Mouse (Mus musculus) midbrain, embryonic 13.5 days (tissue): ENCODE measurements around the gene Pgrmc1. TPM values are rescaled to one million over a fixed set of nuclear protein-coding genes. Genes with fewer than 3 reads are reported as not detected.
"Not testable (repeated sequence)": the region's sequence is repeated elsewhere in the genome, so short reads cannot be mapped to it uniquely, and the experiment has no call there.

Experiments
- ATAC-seq: fragments of 200-750 bp; cut with Nextera tagmentation; 2 replicates; pipeline ENCODE4 v1.8.0; 2017; ENCODE audit warnings: mild to moderate bottlenecking, moderate TSS enrichment, moderate library complexity
- H3K27ac ChIP-seq: fragments of 300-500 bp; sonication (generic); 2 replicates; pipeline ENCODE4 v1.5.1; 2015; ENCODE audit warnings: inconsistent platforms, mild to moderate bottlenecking, moderate library complexity
- H3K27me3 ChIP-seq: fragments of 300-500 bp; sonication (generic); 2 replicates; pipeline ENCODE4 v1.6.1; 2015; ENCODE audit warnings: mild to moderate bottlenecking, inconsistent platforms
- H3K36me3 ChIP-seq: fragments of 300-500 bp; sonication (generic); 2 replicates; pipeline ENCODE4 v1.6.1; 2015; ENCODE audit warnings: mild to moderate bottlenecking, inconsistent platforms
- H3K4me1 ChIP-seq: fragments of 300-500 bp; sonication (generic); replicated peaks from 2 replicates; pipeline ENCODE4 v1.6.1; 2015; ENCODE audit warnings: inconsistent platforms
- H3K4me2 ChIP-seq: fragments of 300-500 bp; sonication (generic); replicated peaks from 2 replicates; pipeline ENCODE4 v1.6.1; 2015; ENCODE audit warnings: moderate library complexity, mild to moderate bottlenecking, inconsistent platforms
- H3K4me3 ChIP-seq: fragments of 300-500 bp; sonication (generic); replicated peaks from 2 replicates; pipeline ENCODE4 v1.5.1; 2015; ENCODE audit warnings: mild to moderate bottlenecking, inconsistent platforms
- H3K9ac ChIP-seq: fragments of 300-500 bp; sonication (generic); replicated peaks from 2 replicates; pipeline ENCODE4 v1.6.1; 2015; ENCODE audit warnings: mild to moderate bottlenecking, inconsistent platforms
- H3K9me3 ChIP-seq: fragments of 300-500 bp; sonication (generic); 2 replicates; pipeline ENCODE4 v1.6.1; 2016; ENCODE audit warnings: mild to moderate bottlenecking, inconsistent platforms
- WGBS: fragments of 180-500 bp; shearing (Covaris S2); methylation state at CpG from one replicate; pipeline ENCODE4 v1.1.7; 2015; 5-methylcytosine and 5-hydroxymethylcytosine counted together
- polyA plus RNA-seq: library from polyadenylated mRNA; unstranded; fragments of >200 nt; fragmentation: Nextera tagmentation; extraction: Ambion mirVana; gene quantifications from 2 replicates; pipeline ENCODE4 v1.2.1, GENCODE M21; 2015

Pgrmc1 gene
- polyA plus RNA-seq: 610 and 651 TPM in 2 replicates

- H3K27ac ChIP-seq: peak within 1 kb of the TSS; percentile 90
- peak within 1 kb of the TSS; percentile 57 for H3K4me2 ChIP-seq
- H3K9ac ChIP-seq: peak within 1 kb of the TSS; percentile 82
- no peaks in the 10 kb centered on the region for H3K9me3 ChIP-seq
- H3K4me1 ChIP-seq: peaks cover 22% of the 10 kb centered on the region
- peak; percentile 94 for ATAC-seq
- H3K4me3 ChIP-seq: peak within 1 kb of the TSS; percentile 67
- WGBS: 32% methylated on average over 44 of the region's 45 CpGs
- no peaks in the 10 kb centered on the region for H3K27me3 ChIP-seq
- H3K36me3 ChIP-seq: peaks cover 7% of the 10 kb centered on the region; the same call in 1 of the 2 replicates
Measured at GRCm38 (mm10) chrX:36597707-36598389, at the start of gene Pgrmc1. TSS of gene Pgrmc1 (plus strand) at chrX:36598206.

GRCm38 (mm10) chrX:36548798-36549197 is 49.2 kb upstream of the Pgrmc1 start:
- WGBS: 84% methylated on average over 5 of the region's 5 CpGs
- H3K36me3 ChIP-seq: no peaks in the 10 kb centered on the region

GRCm38 (mm10) chrX:36550906-36551305 is 47.1 kb upstream of the Pgrmc1 start:
- H3K9ac ChIP-seq: no peak overlapping the region
- no peak overlapping the region for H3K4me3 ChIP-seq
- 30% methylated on average over 5 of the region's 5 CpGs for WGBS
- peaks cover 11% of the 10 kb centered on the region; the same call in 1 of the 2 replicates for H3K4me1 ChIP-seq
- H3K4me2 ChIP-seq: no peak overlapping the region
- H3K9me3 ChIP-seq: no peaks in the 10 kb centered on the region
- peak overlapping the region; percentile 62 for H3K27ac ChIP-seq
- no peaks in the 10 kb centered on the region for H3K27me3 ChIP-seq
- H3K36me3 ChIP-seq: no peaks in the 10 kb centered on the region
- peak; percentile 57; the same call in 1 of the 2 replicates for ATAC-seq

More at GRCm38 (mm10) chrX:36548798-36549197, 49.2 kb upstream of the Pgrmc1 start:
- Histone ChIP-seq H3K4me1 (peaks cover 11% of the 10 kb centered on the region; the same call in 1 of the 2 replicates), H3K4me2 (no peak overlapping the region), H3K27ac (no peak overlapping the region), H3K9ac (no peak overlapping the region), H3K4me3 (no peak overlapping the region), H3K9me3 (no peaks in the 10 kb centered on the region), H3K27me3 (no peaks in the 10 kb centered on the region)
- no peak for ATAC-seq

- ATAC-seq: no peak
Measured at GRCm38 (mm10) chrX:36551351-36551750, 46.7 kb upstream of the Pgrmc1 start.

GRCm38 (mm10) chrX:36552055-36552587 is 45.9 kb upstream of the Pgrmc1 start:
- Histone ChIP-seq H3K4me2 (no peak overlapping the region), H3K4me3 (no peak overlapping the region), H3K36me3 (no peaks in the 10 kb centered on the region), H3K9ac (no peak overlapping the region), H3K9me3 (no peaks in the 10 kb centered on the region), H3K4me1 (peaks cover 11% of the 10 kb centered on the region; the same call in 1 of the 2 replicates), H3K27me3 (no peaks in the 10 kb centered on the region), H3K27ac (peak overlapping the region; percentile 62)
- ATAC-seq: peak; percentile 89
- WGBS: 32% methylated on average over 5 of the region's 5 CpGs

More at GRCm38 (mm10) chrX:36551351-36551750, 46.7 kb upstream of the Pgrmc1 start:
- Histone ChIP-seq H3K4me3 (no peak overlapping the region), H3K27ac (peak overlapping the region; percentile 62), H3K4me2 (no peak overlapping the region), H3K4me1 (peaks cover 11% of the 10 kb centered on the region; the same call in 1 of the 2 replicates), H3K9ac (no peak overlapping the region), H3K9me3 (no peaks in the 10 kb centered on the region), H3K27me3 (no peaks in the 10 kb centered on the region), H3K36me3 (no peaks in the 10 kb centered on the region)
- WGBS: 40% methylated on average over 6 of the region's 6 CpGs

- H3K4me3 ChIP-seq: no peak overlapping the region
- no peaks in the 10 kb centered on the region for H3K9me3 ChIP-seq
- H3K4me2 ChIP-seq: no peak overlapping the region
- peaks cover 11% of the 10 kb centered on the region; the same call in 1 of the 2 replicates for H3K4me1 ChIP-seq
- H3K9ac ChIP-seq: no peak overlapping the region
- no peaks in the 10 kb centered on the region for H3K36me3 ChIP-seq
- WGBS: 83% methylated on average over 3 of the region's 3 CpGs
- no peak overlapping the region for H3K27ac ChIP-seq
- H3K27me3 ChIP-seq: no peaks in the 10 kb centered on the region
- no peak; the same call in 1 of the 2 replicates for ATAC-seq
Measured at GRCm38 (mm10) chrX:36552715-36553114, 45.3 kb upstream of the Pgrmc1 start.

GRCm38 (mm10) chrX:36555196-36555595 is 42.8 kb upstream of the Pgrmc1 start:
- not testable (repeated sequence) for H3K9me3 ChIP-seq, H3K4me2 ChIP-seq, H3K9ac ChIP-seq, H3K27ac ChIP-seq, H3K36me3 ChIP-seq, H3K27me3 ChIP-seq, ATAC-seq, H3K4me3 ChIP-seq
- WGBS: 73% methylated on average over 2 of the region's 2 CpGs
- peaks cover 11% of the 10 kb centered on the region; the same call in 1 of the 2 replicates for H3K4me1 ChIP-seq

- H3K27me3 ChIP-seq: no peaks in the 10 kb centered on the region
- no peak overlapping the region for H3K9ac ChIP-seq
- 87% methylated on average over 4 of the region's 4 CpGs for WGBS
- no peaks in the 10 kb centered on the region for H3K9me3 ChIP-seq
- no peak overlapping the region for H3K4me2 ChIP-seq
- H3K36me3 ChIP-seq: no peaks in the 10 kb centered on the region
- ATAC-seq: no peak
- no peaks in the 10 kb centered on the region for H3K4me1 ChIP-seq
- no peak overlapping the region for H3K27ac ChIP-seq
- H3K4me3 ChIP-seq: no peak overlapping the region
Measured at GRCm38 (mm10) chrX:36560170-36560569, 37.8 kb upstream of the Pgrmc1 start.

- H3K4me1 ChIP-seq: no peaks in the 10 kb centered on the region
- H3K4me2 ChIP-seq: no peak overlapping the region
- H3K27me3 ChIP-seq: no peaks in the 10 kb centered on the region
- no peaks in the 10 kb centered on the region for H3K36me3 ChIP-seq
- H3K9ac ChIP-seq: no peak overlapping the region
- ATAC-seq: no peak
- H3K27ac ChIP-seq: no peak overlapping the region
- 18% methylated on average over 7 of the region's 7 CpGs for WGBS
- no peak overlapping the region for H3K4me3 ChIP-seq
- no peaks in the 10 kb centered on the region for H3K9me3 ChIP-seq
Measured at GRCm38 (mm10) chrX:36561650-36562049, 36.4 kb upstream of the Pgrmc1 start.

GRCm38 (mm10) chrX:36562079-36562478 is 35.9 kb upstream of the Pgrmc1 start:
- Histone ChIP-seq H3K4me1 (no peaks in the 10 kb centered on the region), H3K4me2 (no peak overlapping the region), H3K36me3 (no peaks in the 10 kb centered on the region), H3K9me3 (no peaks in the 10 kb centered on the region), H3K9ac (no peak overlapping the region), H3K27me3 (no peaks in the 10 kb centered on the region), H3K27ac (no peak overlapping the region), H3K4me3 (no peak overlapping the region)
- WGBS: 39% methylated on average over 3 of the region's 3 CpGs
- no peak for ATAC-seq

GRCm38 (mm10) chrX:36586629-36587303 is 11.2 kb upstream of the Pgrmc1 start:
- no peaks in the 10 kb centered on the region for H3K36me3 ChIP-seq
- no peaks in the 10 kb centered on the region for H3K27me3 ChIP-seq
- ATAC-seq: peak; percentile 56; the same call in 1 of the 2 replicates
- no peaks in the 10 kb centered on the region for H3K9me3 ChIP-seq
- no peak overlapping the region for H3K9ac ChIP-seq
- no peak overlapping the region for H3K4me3 ChIP-seq
- H3K4me2 ChIP-seq: 0 out of 2 replicates have a peak overlapping the region, but pooled peaks have one; percentile 4
- 47% methylated on average over 1 of the region's 1 CpGs for WGBS
- H3K27ac ChIP-seq: peak overlapping the region; percentile 85
- 0 out of 2 replicates have a peak, but pooled peaks cover 5% of the 10 kb centered on the region for H3K4me1 ChIP-seq
